Mouse (Mus musculus) 3134 (cell line): ENCODE data around the gene Smarcd3.

Source experiments
- DNase-seq: peaks from one replicate; pipeline ENCODE4 v3.0.0-alpha.2; 2011; ENCODE audit warnings: low spot score; ENCODE audit not compliant: insufficient read length; ENCODE audit errors: extremely low read depth

Gene Smarcd3

DNA sequence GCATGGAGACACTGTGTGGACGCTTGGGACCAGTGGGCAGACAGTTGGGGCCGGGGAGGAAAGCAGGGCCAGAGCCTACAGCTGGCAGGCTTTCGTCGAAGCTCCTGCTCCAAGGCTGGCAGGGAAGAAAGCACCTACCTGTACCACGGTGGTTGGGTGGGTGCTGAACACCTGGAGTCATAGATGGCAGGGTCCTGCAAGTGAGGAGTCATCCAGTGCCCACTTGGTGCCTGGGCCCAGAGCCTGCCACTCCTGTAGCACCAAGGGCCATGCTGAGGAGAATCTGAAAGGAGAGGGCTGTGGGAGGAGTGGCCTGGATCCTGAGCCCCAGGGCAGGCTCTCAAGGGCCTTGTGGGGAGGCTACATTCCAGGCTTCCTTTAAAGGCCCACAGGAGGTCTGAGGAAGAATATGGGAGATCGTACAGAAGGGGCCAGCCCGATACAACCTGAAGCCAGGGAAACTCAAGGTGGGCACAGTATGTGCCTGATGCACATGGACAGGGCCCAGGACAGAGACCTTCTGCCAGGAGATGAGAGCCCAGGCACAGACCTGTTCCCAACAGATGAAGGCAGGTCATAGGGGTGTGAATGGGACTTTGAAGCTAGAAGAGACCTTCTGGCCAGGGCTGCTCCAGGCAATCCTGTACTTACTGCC, 1.7 kb downstream of the Smarcd3 start:
- no peak for DNase-seq

DNA sequence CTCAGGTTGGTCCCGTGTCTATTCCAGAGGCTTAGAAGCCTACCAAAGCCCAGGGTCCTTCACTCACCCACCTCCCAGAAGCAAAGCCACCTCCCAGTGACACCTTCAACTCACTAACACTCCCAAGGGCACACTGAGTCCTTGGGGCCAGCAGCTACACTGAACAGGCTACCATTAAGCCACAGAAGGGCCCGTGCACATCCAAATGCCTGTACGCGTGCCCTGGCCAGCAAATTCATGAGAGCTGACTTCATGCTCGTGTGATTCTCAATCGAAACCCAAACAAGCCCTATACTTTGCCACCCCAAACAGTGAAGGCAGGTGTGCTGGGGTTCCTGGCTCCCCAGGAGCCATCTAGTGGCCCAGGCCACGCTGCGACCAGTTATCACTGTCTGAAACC, 3.6 kb downstream of the Smarcd3 start:
- DNase-seq: no peak

DNA sequence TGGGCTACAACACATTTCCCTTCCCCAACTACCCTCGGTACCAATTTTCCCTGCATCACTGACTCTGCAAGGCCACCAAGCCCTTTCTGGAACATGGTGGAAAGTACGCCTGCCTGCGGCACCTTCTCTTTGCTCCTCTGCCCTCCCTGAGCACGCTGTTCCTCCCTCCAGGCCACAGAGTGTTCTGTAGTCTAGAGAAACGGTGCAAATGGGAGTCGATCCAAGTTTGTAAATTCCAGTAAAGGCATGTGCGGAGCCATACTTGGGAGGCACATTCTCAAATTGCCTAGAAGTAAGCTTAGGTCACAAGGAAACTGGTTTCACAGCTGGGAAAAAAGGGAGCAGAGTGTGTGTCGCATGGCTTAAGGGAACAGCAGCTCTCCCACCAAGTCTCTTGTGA, 4.1 kb downstream of the Smarcd3 start:
- DNase-seq: no peak

DNA sequence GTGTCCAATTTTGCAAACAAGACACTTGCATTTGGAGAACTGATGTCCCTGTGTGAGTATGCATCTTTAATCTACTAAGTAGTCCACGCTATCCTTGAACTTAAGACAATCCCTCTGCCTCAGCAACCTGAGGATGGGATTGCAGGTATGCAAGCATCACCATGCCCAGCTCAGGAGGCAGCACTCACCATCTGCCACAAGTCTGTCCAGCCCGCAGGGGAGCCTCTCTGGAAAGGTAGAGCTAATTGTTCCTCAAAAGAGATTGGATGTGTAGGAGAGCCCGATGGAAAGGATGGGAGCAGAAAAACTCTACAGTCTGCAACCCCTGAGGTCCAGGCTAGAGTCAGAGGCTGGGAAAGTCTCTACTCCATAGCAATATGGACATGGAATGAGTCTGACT, 5.3 kb downstream of the Smarcd3 start:
- DNase-seq: no peak

DNA sequence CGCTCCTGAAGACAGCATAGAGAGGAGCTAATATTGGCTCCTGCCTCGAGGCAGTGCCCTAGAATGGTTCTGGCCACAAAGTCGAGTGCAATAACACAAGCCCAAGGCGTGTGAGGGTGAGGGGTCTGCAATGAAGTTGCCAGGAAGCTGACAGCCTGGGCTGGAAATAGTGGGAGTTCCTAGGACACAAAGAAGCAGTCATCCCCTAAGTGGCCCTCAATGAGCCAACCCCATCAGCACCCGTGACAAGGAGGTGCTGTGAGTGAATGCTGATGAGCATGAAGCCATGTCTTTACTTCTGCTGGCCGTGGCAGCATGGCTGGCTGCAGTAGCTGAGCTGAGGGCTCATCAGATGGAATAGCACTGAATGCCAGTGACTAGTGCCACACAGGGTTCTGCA, 9.1 kb downstream of the Smarcd3 start:
- no peak for DNase-seq

DNA sequence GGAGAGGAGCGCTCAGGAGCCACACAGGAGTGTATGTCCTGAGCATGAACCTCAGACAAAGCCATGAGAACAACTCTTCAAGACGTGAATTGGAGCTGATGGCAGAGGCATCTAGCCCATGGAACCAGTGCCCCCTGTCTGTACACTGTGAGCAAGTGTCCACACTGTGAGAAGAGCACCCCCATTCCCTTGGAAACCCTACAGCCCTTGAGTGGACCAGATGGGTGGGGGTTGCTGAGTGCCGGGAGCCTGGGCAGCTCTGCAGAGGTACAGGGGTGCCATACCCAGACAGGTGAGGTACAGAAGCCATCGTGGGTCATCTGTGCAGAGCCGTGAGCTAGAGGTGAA, 11.9 kb downstream of the Smarcd3 start:
- no peak for DNase-seq

DNA sequence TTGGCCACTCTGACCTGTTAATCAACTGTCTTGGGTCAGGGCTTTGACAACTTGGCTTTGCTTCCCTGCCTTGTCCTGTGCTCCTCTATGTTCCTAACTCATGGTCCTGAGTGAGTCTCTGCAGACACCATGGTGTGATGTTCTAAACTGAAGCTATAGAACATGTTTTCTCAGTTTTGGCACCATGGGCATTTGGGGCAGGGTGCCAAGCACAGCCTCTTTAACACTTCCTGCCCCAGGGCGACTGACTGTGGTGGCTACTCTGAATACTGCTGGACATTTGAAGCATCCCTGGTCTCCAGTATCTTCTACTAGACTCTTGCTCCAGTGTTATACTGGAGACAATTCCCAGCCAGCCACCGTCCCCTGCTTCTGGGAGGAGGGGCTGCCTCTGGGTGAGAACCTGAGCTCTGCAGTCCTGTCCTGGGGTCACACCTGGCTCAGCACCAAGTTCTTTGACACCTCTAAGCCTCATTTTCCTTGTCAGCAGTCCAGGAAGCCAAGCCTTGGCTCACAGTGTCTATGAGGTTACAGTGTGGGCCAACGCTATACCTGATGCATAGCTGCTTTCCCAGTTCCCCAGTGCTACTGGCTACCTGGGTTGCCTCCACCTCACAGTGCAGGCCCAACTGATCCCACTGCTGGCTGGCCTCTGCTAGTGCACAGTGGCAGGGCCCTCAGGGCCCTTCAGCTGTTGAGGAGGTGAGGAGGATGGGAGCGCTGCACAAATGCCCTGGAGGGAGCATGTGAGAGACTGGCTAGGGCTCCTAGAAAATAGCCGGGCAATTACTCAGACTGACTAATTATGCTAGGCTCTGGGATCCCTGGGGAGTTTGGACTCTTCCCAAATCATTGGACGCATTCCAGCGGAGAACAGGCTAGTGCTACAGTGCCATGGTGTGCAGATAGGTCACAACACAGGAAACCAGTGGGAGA, 12.6 kb downstream of the Smarcd3 start:
- DNase-seq: peak; percentile 71

DNA sequence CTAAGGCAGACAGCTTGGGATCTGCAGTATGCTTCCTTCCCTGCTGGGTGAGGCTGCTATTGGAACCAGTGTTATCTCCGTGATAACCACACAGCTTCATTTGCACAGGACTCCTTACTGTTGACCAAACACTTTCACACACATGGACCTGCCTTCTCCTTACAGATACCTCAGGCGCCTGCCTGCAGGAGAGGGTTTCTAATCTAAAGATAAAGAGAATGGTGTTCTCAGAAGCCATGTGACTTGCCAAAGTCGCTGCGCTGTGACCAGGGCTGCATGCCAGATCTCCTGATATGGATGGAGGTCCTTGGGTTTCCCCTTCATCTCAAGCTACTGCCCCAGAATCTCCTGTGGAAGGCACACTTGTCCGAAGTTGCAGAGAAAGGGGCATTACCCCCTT, 14.8 kb downstream of the Smarcd3 start:
- no peak for DNase-seq

DNA sequence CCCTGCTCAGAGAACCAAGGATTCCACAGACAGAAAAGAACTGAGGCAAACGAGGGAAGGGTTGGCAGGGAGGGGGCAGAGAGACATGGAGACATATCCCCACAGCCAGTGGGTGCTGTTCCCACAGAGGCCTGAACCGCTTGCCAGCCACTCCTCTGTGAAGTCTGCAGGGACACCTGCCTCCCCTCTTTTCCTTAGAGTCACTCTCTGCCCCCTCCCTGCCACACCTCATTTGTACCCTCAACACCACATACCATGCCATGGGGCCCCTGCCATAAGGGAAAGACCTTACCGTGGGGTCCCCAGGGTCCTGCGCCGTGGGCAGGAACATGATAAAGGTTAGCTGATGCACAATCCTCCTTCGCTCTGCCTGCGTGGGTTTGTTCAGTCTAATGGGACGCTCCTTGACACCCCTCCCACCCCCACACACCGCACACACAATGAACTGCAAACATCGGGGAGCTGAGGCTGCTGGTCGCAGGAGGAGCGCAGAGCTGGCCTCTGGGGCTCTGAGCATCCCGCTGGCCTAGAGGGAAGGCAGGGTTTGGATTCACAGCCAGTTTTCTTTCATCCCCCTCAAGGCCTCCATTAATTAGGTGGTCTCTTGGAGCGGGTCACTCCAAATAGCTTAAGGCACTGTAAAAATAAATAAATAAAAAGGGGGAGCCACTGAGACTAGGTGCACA, 18.1 kb downstream of the Smarcd3 start:
- DNase-seq: no peak

DNA sequence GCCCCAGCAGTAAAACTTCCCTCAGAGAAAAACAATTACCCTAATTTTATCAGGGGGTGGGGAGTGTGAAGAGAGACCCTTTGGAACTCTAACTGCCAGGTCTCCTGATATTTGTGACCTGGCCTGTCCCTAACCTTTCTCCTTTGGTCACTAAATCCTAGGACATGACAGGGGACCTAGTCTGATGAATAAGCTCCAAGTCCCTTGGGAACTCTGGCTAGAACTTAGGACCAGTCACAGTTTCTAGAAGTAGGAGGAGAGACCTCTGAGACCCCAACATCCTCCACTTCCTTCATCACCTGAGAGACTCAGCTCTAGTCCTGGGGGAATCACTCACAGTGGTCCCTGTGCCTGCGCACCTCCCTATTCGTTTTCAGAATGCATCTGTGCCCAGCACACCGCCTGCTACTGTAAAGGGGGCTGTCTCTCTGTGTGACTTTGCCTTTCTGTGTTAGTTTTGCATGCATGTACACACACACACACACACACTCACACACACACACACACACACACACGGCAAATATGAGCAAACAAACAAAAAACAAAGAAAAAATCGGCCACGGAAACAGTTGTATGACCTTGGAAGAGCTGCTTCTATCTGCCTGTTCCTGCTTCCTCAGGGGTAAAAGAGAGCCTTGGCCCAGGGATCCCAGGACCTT, 18.8 kb downstream of the Smarcd3 start:
- DNase-seq: no peak

DNA sequence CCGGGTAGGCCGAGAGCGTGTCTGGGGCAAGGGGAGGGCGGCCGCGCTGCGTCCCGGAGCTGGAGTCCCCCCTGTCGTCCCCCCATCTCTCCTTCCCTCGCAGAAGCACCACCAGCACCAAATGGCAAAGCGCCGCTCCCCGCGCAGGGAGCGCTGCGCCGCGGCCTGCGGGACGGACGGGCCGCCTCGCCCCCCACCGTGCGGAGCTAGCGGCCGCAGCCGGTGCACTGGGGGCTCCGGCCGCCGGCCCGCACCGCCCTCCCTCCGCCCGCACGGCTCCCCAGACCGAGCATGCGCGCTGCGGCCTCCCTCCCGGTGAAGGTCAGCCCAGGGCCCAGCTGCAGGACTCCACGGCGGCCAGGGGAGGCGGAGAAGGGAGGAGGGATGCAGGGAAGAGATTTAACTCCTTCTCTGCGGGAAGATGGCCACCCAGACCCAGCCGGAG, 19.5 kb downstream of the Smarcd3 start:
- DNase-seq: peak; percentile 86

DNA sequence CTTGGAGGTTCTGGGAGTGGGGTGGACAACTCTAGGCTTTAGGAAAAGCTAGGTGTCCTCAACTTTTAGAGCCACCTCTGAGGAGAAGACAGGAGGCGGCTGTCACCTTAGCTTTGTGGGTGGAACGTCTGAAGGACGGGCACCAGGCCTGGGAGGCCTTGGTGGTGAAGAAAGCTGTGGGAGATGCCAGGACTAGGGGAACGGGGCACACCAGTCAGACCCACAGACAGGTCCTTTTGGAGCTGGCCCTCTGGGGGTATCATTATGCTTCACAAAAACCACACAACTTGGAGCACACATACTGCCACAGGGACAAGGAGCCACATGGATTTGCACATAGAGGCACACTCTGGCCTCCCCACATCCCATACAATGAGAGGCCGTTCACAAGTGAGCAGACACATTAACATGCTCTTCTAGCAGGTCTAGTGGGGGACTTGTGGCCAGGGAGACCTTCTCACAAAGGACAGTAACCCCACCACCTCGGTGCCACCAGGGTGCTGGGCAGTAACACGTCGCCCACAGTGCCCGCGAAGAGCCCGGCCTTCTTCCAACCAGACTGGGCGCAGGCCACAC, 20.0 kb downstream of the Smarcd3 start:
- no peak for DNase-seq

DNA sequence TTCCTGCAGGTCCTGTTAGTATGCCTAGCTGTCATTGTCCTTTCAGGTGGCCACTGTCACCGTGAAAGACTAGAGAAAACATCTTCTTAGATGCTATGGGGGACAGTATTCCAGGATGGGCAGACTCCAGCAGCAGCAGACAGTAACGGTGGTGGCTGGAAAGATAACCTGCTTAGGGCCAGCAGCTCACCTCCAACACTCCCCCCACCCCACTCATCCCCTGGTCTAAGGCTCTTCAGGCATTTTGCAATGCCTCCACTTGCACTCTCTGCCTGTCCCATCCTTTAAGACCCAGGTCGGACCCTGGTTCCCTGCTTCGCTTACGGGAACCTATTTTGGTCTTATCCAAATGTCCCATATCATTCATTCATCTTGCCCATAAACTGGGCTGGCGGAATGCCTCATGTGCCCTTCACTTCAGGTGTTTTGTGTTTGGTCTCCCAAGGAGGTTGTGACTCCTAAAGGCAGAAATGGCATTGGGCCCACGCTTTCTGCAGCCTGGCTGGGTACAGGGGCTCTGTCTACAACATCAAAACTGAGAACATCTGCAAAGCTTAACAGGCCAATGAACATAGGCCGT, 20.7 kb downstream of the Smarcd3 start:
- no peak for DNase-seq

DNA sequence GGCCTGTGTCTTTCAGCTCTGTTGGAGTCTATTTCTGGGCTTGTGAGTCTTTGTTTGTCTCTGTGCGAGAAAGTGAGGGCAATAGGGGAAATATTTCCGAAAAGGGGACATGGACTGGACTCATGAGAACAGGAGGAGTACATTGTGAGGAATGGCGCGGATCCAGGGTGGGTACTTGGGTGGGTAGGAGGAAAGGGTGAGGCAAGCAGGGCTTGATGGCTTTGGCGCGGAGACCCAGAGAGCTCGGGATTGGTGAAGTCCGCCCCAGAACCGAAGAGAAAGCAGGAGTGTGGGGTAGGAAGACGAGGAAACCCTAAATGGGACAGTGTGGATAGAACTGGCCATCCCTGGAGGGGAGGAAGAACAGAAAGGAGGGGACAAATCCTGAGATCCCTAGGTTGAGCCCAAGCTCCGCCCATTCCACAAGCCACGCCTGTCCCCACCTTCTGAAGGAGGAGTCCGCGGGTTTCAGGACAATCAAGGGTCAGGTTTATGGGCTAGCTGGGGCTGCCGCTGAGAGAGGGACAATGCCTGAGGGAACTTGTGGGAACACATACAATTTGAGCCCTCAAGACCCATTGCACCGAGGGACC, 21.4 kb downstream of the Smarcd3 start:
- peak; percentile 78 for DNase-seq

DNA sequence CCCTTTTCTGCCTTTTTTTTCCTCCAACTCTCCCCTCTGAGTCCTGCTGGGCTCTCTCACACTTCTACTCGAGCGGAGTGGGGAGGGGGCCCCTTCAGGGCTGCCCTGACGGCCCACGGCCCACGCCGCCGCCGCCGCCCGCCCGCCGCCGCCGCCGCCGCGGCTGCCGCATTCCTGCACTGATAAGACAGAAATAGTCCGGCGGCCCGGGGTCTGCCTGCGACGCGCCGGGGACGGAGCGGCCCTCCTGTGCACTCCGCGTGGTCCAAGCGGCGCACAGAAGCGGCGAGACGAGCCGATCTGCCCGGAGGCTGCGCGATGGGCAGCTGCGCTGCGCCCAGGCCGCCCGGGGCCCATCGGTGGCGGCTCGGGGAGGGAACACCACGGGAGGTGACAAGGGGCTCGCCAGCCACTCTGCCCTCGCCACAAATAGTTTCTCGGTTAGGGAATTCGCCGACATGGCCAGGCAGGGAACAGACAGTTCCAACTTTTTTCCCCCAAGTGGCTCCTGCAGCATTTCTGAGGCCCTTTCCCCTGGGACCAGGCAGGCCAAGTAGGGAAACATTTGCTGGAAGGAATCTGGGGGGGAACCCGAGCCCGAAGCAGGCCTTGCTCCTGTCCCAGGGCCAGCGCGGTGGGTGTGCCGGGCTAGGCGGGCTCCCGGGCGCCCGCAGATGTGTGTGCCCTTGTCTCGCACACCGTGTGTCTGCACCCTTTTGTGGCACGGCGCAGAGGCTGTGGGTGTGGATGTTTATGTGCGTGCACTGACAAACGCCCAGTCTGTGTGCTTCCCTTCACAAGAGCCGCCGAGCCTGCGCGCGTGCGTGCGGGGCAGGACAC, 22.1 kb downstream of the Smarcd3 start:
- DNase-seq: peak; percentile 87

DNA sequence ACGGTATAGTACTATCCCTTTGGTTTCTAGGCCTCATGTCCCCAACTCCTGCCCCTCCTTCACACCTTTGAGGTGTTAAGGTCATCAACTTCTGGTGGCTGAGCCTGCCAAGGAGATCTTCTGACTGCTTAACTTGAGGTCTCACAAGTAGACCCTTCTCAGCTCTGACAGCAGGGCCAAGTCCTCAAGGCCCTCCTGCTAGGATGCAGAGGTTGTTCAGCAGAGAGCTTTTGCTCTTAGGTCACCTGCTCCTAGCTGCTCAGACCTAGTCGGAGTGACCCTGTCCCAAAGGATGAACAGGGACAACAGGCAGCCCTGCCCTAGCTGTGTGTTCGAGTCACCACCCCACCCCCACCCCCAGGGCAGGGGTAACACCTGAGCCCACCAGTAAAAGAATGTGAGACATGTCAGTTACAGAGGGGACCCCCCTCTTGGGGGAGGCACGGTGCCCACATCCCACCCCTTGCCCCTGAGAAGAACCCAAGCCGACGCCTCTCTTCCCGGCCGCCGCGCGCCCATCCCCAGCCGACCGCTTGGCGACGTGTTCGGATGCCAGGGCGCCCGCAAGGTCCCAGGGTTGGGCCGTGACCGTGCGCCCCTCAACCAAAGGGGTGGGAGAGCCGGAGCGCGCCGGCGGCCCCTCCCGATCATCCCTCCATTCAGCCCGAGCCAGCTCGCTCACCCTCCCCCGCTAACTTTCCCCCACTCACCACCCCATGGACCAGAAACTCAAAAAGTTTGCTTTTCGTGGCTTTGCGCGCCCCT, 23.0 kb downstream of the Smarcd3 start:
- peak; percentile 60 for DNase-seq

DNA sequence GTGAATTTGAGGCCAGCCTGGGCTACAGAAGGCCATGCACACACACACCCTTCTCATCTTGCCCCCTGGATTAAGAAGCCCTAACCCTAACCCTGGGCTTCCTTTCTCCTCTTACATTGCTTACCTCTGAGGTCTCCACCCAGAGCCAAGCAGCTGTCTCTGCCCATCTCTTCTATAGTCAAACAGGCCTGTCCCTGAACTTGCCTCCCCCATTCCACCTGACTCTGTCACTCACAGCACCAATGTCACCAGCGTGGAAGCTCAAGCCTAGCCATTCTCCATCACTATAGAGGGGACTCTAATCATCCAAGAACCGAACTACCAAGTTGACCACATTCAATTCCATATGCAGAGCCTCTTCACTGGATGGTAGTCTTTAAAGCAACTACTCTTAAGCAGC, 24.0 kb downstream of the Smarcd3 start:
- no peak for DNase-seq

DNA sequence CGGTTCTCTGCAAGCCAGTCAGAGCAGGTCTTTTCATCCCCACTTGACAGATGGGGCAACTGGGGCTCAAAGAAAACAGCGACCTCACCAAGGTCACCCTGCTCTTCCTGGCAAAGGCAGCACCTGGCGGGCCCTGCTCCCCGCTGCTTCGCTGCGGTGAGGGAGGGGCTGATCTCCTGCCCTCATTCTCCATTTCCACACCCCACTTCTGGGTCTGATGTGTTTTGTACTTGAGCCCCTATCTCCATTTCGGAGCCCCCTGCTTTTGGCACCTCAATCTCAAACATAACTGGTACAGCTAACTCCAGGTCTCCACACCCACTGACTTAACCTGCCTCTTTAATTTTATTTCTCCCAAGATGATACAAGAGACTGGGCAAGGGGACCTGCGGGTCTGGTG, 25.1 kb downstream of the Smarcd3 start:
- no peak for DNase-seq
